In genomic region chr11:22584488-22585158, GRCm38 (mm10) we compare ENCODE assay signal across 8 mouse cellular contexts.
DNase-seq lines count a peak whose midpoint lies in the region; ATAC-seq lines count a peak whose summit lies in the region.

No protein-coding gene starts in this region.

- H3K36me3 ChIP-seq in limb, embryonic 15.5 days = no peaks in the 10 kb centered on the region
- H3K36me3 ChIP-seq in midbrain, embryonic 15.5 days (replicated peaks) = no peaks in the 10 kb centered on the region

- no peak overlapping the region for H3K9ac ChIP-seq in limb, embryonic 15.5 days
- H3K9ac ChIP-seq in midbrain, embryonic 15.5 days = peak overlapping the region; percentile 15; the same call in 1 of the 2 replicates

- WGBS in limb, embryonic 15.5 days = 19% methylated on average over 14 of the region's 14 CpGs
- 8% methylated on average over 14 of the region's 14 CpGs for WGBS in midbrain, embryonic 15.5 days

- peak overlapping the region; percentile 32 for H3K4me2 ChIP-seq in limb, embryonic 15.5 days
- H3K4me2 ChIP-seq in midbrain, embryonic 15.5 days = peak overlapping the region; percentile 41

- peaks cover 37% of the 10 kb centered on the region for H3K4me1 ChIP-seq in limb, embryonic 15.5 days
- peaks cover 17% of the 10 kb centered on the region for H3K4me1 ChIP-seq in midbrain, embryonic 15.5 days

- H3K27me3 ChIP-seq in limb, embryonic 15.5 days = no peaks in the 10 kb centered on the region
- no peaks in the 10 kb centered on the region for H3K27me3 ChIP-seq in midbrain, embryonic 15.5 days (replicated peaks)

- no peak overlapping the region for H3K4me3 ChIP-seq in limb, embryonic 15.5 days
- peak overlapping the region; percentile 8; the same call in 1 of the 2 replicates for H3K4me3 ChIP-seq in midbrain, embryonic 15.5 days

- DNase-seq in cerebellum, adult 11-12 months = peak; percentile 15
- peak; percentile 21 to 52 for DNase-seq in heart, adult 9 months (ENCODE audit: low spot score in 2 of 2)
- DNase-seq in kidney, adult 18-20 months = peak; percentile 55
- DNase-seq in testis, postnatal 14 days (ENCODE audit: low spot score) = peak; percentile 19

- H3K27ac ChIP-seq in limb, embryonic 15.5 days = peak overlapping the region; percentile 59; the same call in 1 of the 2 replicates
- H3K27ac ChIP-seq in midbrain, embryonic 15.5 days = peak overlapping the region; percentile 59

- ATAC-seq in cerebellum, adult (ENCODE audit: insufficient number of reproducible peaks, low FRiP score, low TSS enrichment) = no peak
- peak; percentile 90 for ATAC-seq in common myeloid progenitor, adult 5-6 weeks (replicated peaks; ENCODE audit: low read depth, poor library complexity, severe bottlenecking)
- no peak for ATAC-seq in limb, embryonic 15.5 days (ENCODE audit: insufficient number of reproducible peaks, low FRiP score, low TSS enrichment, low read depth)
- ATAC-seq in midbrain, embryonic 15.5 days (replicated peaks) = peak; percentile 89

- H3K9me3 ChIP-seq in limb, embryonic 15.5 days = no peaks in the 10 kb centered on the region
- no peaks in the 10 kb centered on the region for H3K9me3 ChIP-seq in midbrain, embryonic 15.5 days

Comparison
In these comparisons a context has a peak if more than half of its experiments do, and no peak if none do; other contexts are left out.
1. ATAC-seq: peak in common myeloid progenitor, adult 5-6 weeks (single experiment) and midbrain, embryonic 15.5 days (single experiment); none in cerebellum, adult (single experiment) and limb, embryonic 15.5 days (single experiment).
2. Peak in every context shown above with its lines, with median percentiles within 50 percentile points of each other: DNase-seq.